Mouse (Mus musculus): ENCODE measurements around the gene Dusp14.

GRCm38 (mm10) chr11:84117431-84117830 lies 48.4 kb upstream of the Dusp14 start:
- TF ChIP-seq CTCF (IDR thresholded peaks at IDR 0.05; ENCODE audit: borderline replicate concordance, insufficient read depth, low read length) (no peak), POLR2A (IDR thresholded peaks at IDR 0.05; ENCODE audit: low read depth, low read length) (no peak)
